Mouse (Mus musculus) thymus, postnatal 10 days (tissue): ENCODE data around the gene Kcnd1.
"Not testable (repeated sequence)": the region's sequence is repeated elsewhere in the genome, so short reads cannot be mapped to it uniquely, and the experiment has no call there.

Source experiments
- DNase-seq, 2 experiments: peaks; one replicate each; pipeline ENCODE4 v3.0.0; 2021; ENCODE audit warnings: low spot score in 2 of 2

The Kcnd1 gene

GRCm38 (mm10) chrX:7821865-7822779, at the start of gene Kcnd1:
Gene Kcnd1, plus strand, starts transcription at chrX:7822289.
- DNase-seq: no peak

- DNase-seq: no peak
Measured at GRCm38 (mm10) chrX:7772766-7773165, 49.3 kb upstream of the Kcnd1 start.

GRCm38 (mm10) chrX:7775501-7776205, 46.4 kb upstream of the Kcnd1 start:
- DNase-seq: no peak

- peak in 1 of 2 experiments; percentile 36 for DNase-seq
Measured at GRCm38 (mm10) chrX:7776329-7777082, 45.6 kb upstream of the Kcnd1 start.

GRCm38 (mm10) chrX:7778450-7779244, 43.4 kb upstream of the Kcnd1 start:
- DNase-seq: no peak

GRCm38 (mm10) chrX:7779294-7779693, 42.8 kb upstream of the Kcnd1 start:
- DNase-seq: no peak

GRCm38 (mm10) chrX:7782603-7783092, 39.4 kb upstream of the Kcnd1 start:
- DNase-seq: no peak

- DNase-seq: peak; percentile 70 to 75
Measured at GRCm38 (mm10) chrX:7789542-7790136, 32.5 kb upstream of the Kcnd1 start, which contains the start of gene Gripap1. Gene Gripap1, plus strand, starts transcription at chrX:7789765.

- no peak for DNase-seq
Measured at GRCm38 (mm10) chrX:7790309-7790708, 31.8 kb upstream of the Kcnd1 start.

- DNase-seq: peak in 1 of 2 experiments; percentile 7
Measured at GRCm38 (mm10) chrX:7793361-7793760, 28.7 kb upstream of the Kcnd1 start.

- peak in 1 of 2 experiments; percentile 23 for DNase-seq
Measured at GRCm38 (mm10) chrX:7795016-7795415, 27.1 kb upstream of the Kcnd1 start.

GRCm38 (mm10) chrX:7797327-7797726, 24.8 kb upstream of the Kcnd1 start:
- DNase-seq: no peak

GRCm38 (mm10) chrX:7802157-7802556, 19.9 kb upstream of the Kcnd1 start:
- DNase-seq: not testable (repeated sequence)

- peak in 1 of 2 experiments; percentile 11 for DNase-seq
Measured at GRCm38 (mm10) chrX:7815016-7815415, 7.1 kb upstream of the Kcnd1 start.

GRCm38 (mm10) chrX:7837146-7837545, 15.1 kb downstream of the Kcnd1 start:
- no peak for DNase-seq

GRCm38 (mm10) chrX:7840842-7841162, 18.7 kb downstream of the Kcnd1 start:
- no peak for DNase-seq

GRCm38 (mm10) chrX:7841163-7842162, 19.4 kb downstream of the Kcnd1 start, which contains the start of gene Otud5:
Gene Otud5, plus strand, starts transcription at chrX:7841364.
- peak; percentile 91 to 95 for DNase-seq

GRCm38 (mm10) chrX:7842318-7842717, 20.2 kb downstream of the Kcnd1 start:
- DNase-seq: peak; percentile 20 to 33

- no peak for DNase-seq
Measured at GRCm38 (mm10) chrX:7847845-7848244, 25.8 kb downstream of the Kcnd1 start.
